Mouse (Mus musculus) hindbrain, embryonic 10.5 days (tissue): ENCODE data around the gene Daglb. TPM values are rescaled to one million over a fixed set of nuclear protein-coding genes. Genes with fewer than 3 reads are reported as not detected.
"Not testable (repeated sequence)": the region's sequence is repeated elsewhere in the genome, so short reads cannot be mapped to it uniquely, and the experiment has no call there.

ENCODE experiments used
- DNase-seq: peaks from one replicate; pipeline ENCODE4 v3.0.0-alpha.2; 2017; ENCODE audit warnings: low spot score
- H3K27ac ChIP-seq: fragments of 300-500 bp; sonication (generic); 2 replicates; pipeline ENCODE4 v1.5.1; 2016; ENCODE audit warnings: mild to moderate bottlenecking, moderate library complexity
- H3K27me3 ChIP-seq: fragments of 300-500 bp; sonication (generic); 2 replicates; pipeline ENCODE4 v1.6.1; 2016; ENCODE audit warnings: mild to moderate bottlenecking; ENCODE audit not compliant: poor library complexity, insufficient read depth, severe bottlenecking
- H3K36me3 ChIP-seq: fragments of 300-500 bp; sonication (generic); 2 replicates; pipeline ENCODE4 v1.6.1; 2016; ENCODE audit warnings: mild to moderate bottlenecking, moderate library complexity
- H3K4me1 ChIP-seq: fragments of 300-500 bp; sonication (generic); replicated peaks from 2 replicates; pipeline ENCODE4 v1.6.1; 2016; ENCODE audit warnings: mild to moderate bottlenecking
- H3K4me3 ChIP-seq: fragments of 300-500 bp; sonication (generic); 2 replicates; pipeline ENCODE4 v1.5.1; 2016; ENCODE audit warnings: mild to moderate bottlenecking, moderate library complexity
- H3K9me3 ChIP-seq: fragments of 300-500 bp; sonication (generic); 2 replicates; pipeline ENCODE4 v1.6.1; 2016; ENCODE audit warnings: mild to moderate bottlenecking, moderate library complexity
- WGBS: fragments of 180-500 bp; shearing (Covaris S2); methylation state at CpG from one replicate; pipeline ENCODE4 v1.1.7; 2016; 5-methylcytosine and 5-hydroxymethylcytosine counted together
- polyA plus RNA-seq: library from polyadenylated mRNA; unstranded; fragments of >200 nt; fragmentation: Nextera tagmentation; extraction: Ambion mirVana; gene quantifications from 2 replicates; pipeline ENCODE4 v1.2.1, GENCODE M21; 2016

Daglb gene
- polyA plus RNA-seq, 1 experiment from 2014 or later = 16.7 TPM

GRCm38 (mm10) chr5:143530715-143531114 is 66.3 kb downstream of the Daglb start:
- no peak overlapping the region for H3K4me3 ChIP-seq
- H3K9me3 ChIP-seq = no peaks in the 10 kb centered on the region
- no peaks in the 10 kb centered on the region for H3K36me3 ChIP-seq
- WGBS = 59% methylated on average over 7 of the region's 7 CpGs
- no peak for DNase-seq
- H3K27me3 ChIP-seq = no peaks in the 10 kb centered on the region
- H3K4me1 ChIP-seq = peaks cover 20% of the 10 kb centered on the region
- H3K27ac ChIP-seq = no peak overlapping the region

- no peaks in the 10 kb centered on the region for H3K9me3 ChIP-seq
- WGBS = 89% methylated on average over 4 of the region's 4 CpGs
- no peak overlapping the region for H3K4me3 ChIP-seq
- no peaks in the 10 kb centered on the region for H3K36me3 ChIP-seq
- DNase-seq = no peak
- no peak overlapping the region for H3K27ac ChIP-seq
- H3K27me3 ChIP-seq = no peaks in the 10 kb centered on the region
- H3K4me1 ChIP-seq = 0 out of 2 replicates have a peak, but pooled peaks cover 3% of the 10 kb centered on the region
Measured at GRCm38 (mm10) chr5:143534922-143535321, 70.5 kb downstream of the Daglb start.

GRCm38 (mm10) chr5:143537022-143537421 is 72.6 kb downstream of the Daglb start:
- WGBS = 43% methylated on average over 2 of the region's 2 CpGs
- H3K27ac ChIP-seq = no peak overlapping the region
- H3K4me1 ChIP-seq = no peaks in the 10 kb centered on the region
- DNase-seq = no peak
- no peaks in the 10 kb centered on the region for H3K27me3 ChIP-seq
- H3K4me3 ChIP-seq = no peak overlapping the region
- no peaks in the 10 kb centered on the region for H3K9me3 ChIP-seq
- H3K36me3 ChIP-seq = no peaks in the 10 kb centered on the region

- Histone ChIP-seq H3K4me1 (no peaks in the 10 kb centered on the region; the same call in 1 of the 2 replicates), H3K27me3 (no peaks in the 10 kb centered on the region), H3K27ac (no peak overlapping the region), H3K4me3 (no peak overlapping the region), H3K9me3 (no peaks in the 10 kb centered on the region), H3K36me3 (no peaks in the 10 kb centered on the region)
- no peak for DNase-seq
- 88% methylated on average over 8 of the region's 8 CpGs for WGBS
Measured at GRCm38 (mm10) chr5:143539111-143539510, 74.7 kb downstream of the Daglb start.

GRCm38 (mm10) chr5:143547384-143547783 is 83.0 kb downstream of the Daglb start:
- no peaks in the 10 kb centered on the region for H3K27me3 ChIP-seq
- H3K9me3 ChIP-seq = no peaks in the 10 kb centered on the region
- peaks cover 32% of the 10 kb centered on the region for H3K4me1 ChIP-seq
- peaks cover 14% of the 10 kb centered on the region for H3K36me3 ChIP-seq
- WGBS = 9% methylated on average over 11 of the region's 11 CpGs
- no peak overlapping the region for H3K4me3 ChIP-seq
- peak; percentile 78 for DNase-seq
- H3K27ac ChIP-seq = no peak overlapping the region

GRCm38 (mm10) chr5:143547866-143548265 is 83.5 kb downstream of the Daglb start:
- Histone ChIP-seq H3K9me3 (no peaks in the 10 kb centered on the region), H3K4me3 (peak overlapping the region; percentile 87), H3K36me3 (peaks cover 18% of the 10 kb centered on the region), H3K27ac (peak overlapping the region; percentile 92), H3K4me1 (peaks cover 32% of the 10 kb centered on the region), H3K27me3 (no peaks in the 10 kb centered on the region)
- WGBS = 61% methylated on average over 10 of the region's 10 CpGs
- no peak for DNase-seq

- Histone ChIP-seq H3K27ac (peak overlapping the region; percentile 92), H3K27me3 (no peaks in the 10 kb centered on the region), H3K4me3 (peak overlapping the region; percentile 87), H3K36me3 (peaks cover 20% of the 10 kb centered on the region), H3K4me1 (peaks cover 32% of the 10 kb centered on the region), H3K9me3 (no peaks in the 10 kb centered on the region)
- WGBS = under 1% methylated on average over 37 of the region's 37 CpGs
- DNase-seq = peak; percentile 99
Measured at GRCm38 (mm10) chr5:143548401-143548846, 84.0 kb downstream of the Daglb start.

- WGBS = 0% methylated on average over 23 of the region's 28 CpGs
- DNase-seq = peak; percentile 15
Measured at GRCm38 (mm10) chr5:143548922-143549321, 84.5 kb downstream of the Daglb start.

GRCm38 (mm10) chr5:143552911-143553310 is 88.5 kb downstream of the Daglb start:
- H3K4me1 ChIP-seq = peaks cover 29% of the 10 kb centered on the region
- H3K9me3 ChIP-seq = no peaks in the 10 kb centered on the region
- H3K27me3 ChIP-seq = no peaks in the 10 kb centered on the region
- 88% methylated on average over 6 of the region's 6 CpGs for WGBS
- peaks cover 40% of the 10 kb centered on the region for H3K36me3 ChIP-seq
- no peak overlapping the region for H3K4me3 ChIP-seq
- H3K27ac ChIP-seq = no peak overlapping the region
- no peak for DNase-seq

More at GRCm38 (mm10) chr5:143548922-143549321, 84.5 kb downstream of the Daglb start:
- Histone ChIP-seq H3K36me3 (peaks cover 25% of the 10 kb centered on the region), H3K4me1 (peaks cover 32% of the 10 kb centered on the region), H3K4me3 (peak overlapping the region; percentile 87), H3K27ac (peak overlapping the region; percentile 92)
- not testable (repeated sequence) for H3K27me3 ChIP-seq, H3K9me3 ChIP-seq

- Histone ChIP-seq H3K9me3 (no peaks in the 10 kb centered on the region), H3K4me3 (no peak overlapping the region), H3K4me1 (peaks cover 10% of the 10 kb centered on the region), H3K36me3 (peaks cover 40% of the 10 kb centered on the region), H3K27ac (no peak overlapping the region), H3K27me3 (no peaks in the 10 kb centered on the region)
- no peak for DNase-seq
- 71% methylated on average over 6 of the region's 6 CpGs for WGBS
Measured at GRCm38 (mm10) chr5:143555233-143555632, 90.8 kb downstream of the Daglb start.

Other genes starting within 250 kb of the Daglb start
- gene Spdye4a, start 237.7 kb upstream of the Daglb start, polyA plus RNA-seq = not detected in 2 replicates
- 19.9 and 22.0 TPM in 2 replicates for gene Zfp12, start 229.4 kb upstream of the Daglb start, polyA plus RNA-seq
- gene Zfp316, start 194.6 kb upstream of the Daglb start, polyA plus RNA-seq = 3.9 and 6.6 TPM in 2 replicates
- not detected in 2 replicates for gene Zfp853, start 171.0 kb upstream of the Daglb start, polyA plus RNA-seq
- gene E130309D02Rik, start 149.2 kb upstream of the Daglb start, polyA plus RNA-seq = 64.3 and 65.3 TPM in 2 replicates
- gene Zdhhc4, start 135.3 kb upstream of the Daglb start, polyA plus RNA-seq = 75.7 and 85.7 TPM in 2 replicates
- gene Grid2ip, start 107.2 kb upstream of the Daglb start, polyA plus RNA-seq = 0.07 and 0.18 TPM in 2 replicates
- 179 and 188 TPM in 2 replicates for gene Kdelr2, start 60.7 kb upstream of the Daglb start, polyA plus RNA-seq
- 390 and 422 TPM in 2 replicates for gene Rac1, start 63.5 kb downstream of the Daglb start, polyA plus RNA-seq
- 33.6 and 36.4 TPM in 2 replicates for gene Cyth3, start 157.9 kb downstream of the Daglb start, polyA plus RNA-seq